Mouse (Mus musculus): ENCODE measurements around the gene Rmnd1.
"Not testable (repeated sequence)": the region's sequence is repeated elsewhere in the genome, so short reads cannot be mapped to it uniquely, and the experiment has no call there.

Gene Rmnd1

GRCm38 (mm10) chr10:4432123-4432931 is at the start of gene Rmnd1, which contains the start of gene Armt1:
Gene Rmnd1, minus strand, starts transcription at chr10:4432388.
Gene Armt1, plus strand, starts transcription at chr10:4432467.
- peak; percentile 95 for DNase-seq

- no peak for DNase-seq
Measured at GRCm38 (mm10) chr10:4481695-4482094, 49.5 kb upstream of the Rmnd1 start.

- DNase-seq, result no peak
Measured at GRCm38 (mm10) chr10:4480929-4481328, 48.7 kb upstream of the Rmnd1 start.

GRCm38 (mm10) chr10:4476604-4477003 is 44.4 kb upstream of the Rmnd1 start:
- DNase-seq, result no peak

- no peak for DNase-seq
Measured at GRCm38 (mm10) chr10:4475431-4475830, 43.2 kb upstream of the Rmnd1 start.

GRCm38 (mm10) chr10:4473591-4473993 is 41.4 kb upstream of the Rmnd1 start:
- DNase-seq, result no peak

GRCm38 (mm10) chr10:4469406-4469805 is 37.2 kb upstream of the Rmnd1 start:
- DNase-seq, result no peak

- DNase-seq, result no peak
Measured at GRCm38 (mm10) chr10:4465799-4466198, 33.6 kb upstream of the Rmnd1 start.

GRCm38 (mm10) chr10:4460201-4460600 is 28.0 kb upstream of the Rmnd1 start:
- no peak for DNase-seq

- no peak for DNase-seq
Measured at GRCm38 (mm10) chr10:4456409-4456808, 24.2 kb upstream of the Rmnd1 start.

- DNase-seq, result no peak
Measured at GRCm38 (mm10) chr10:4435416-4435815, 3.2 kb upstream of the Rmnd1 start.

GRCm38 (mm10) chr10:4433871-4434270 is 1.7 kb upstream of the Rmnd1 start:
- DNase-seq, result not testable (repeated sequence)

GRCm38 (mm10) chr10:4432996-4433755 is 988 bp upstream of the Rmnd1 start:
- no peak for DNase-seq

- no peak for DNase-seq
Measured at GRCm38 (mm10) chr10:4431746-4432122, 454 bp downstream of the Rmnd1 start.

GRCm38 (mm10) chr10:4430826-4431225 is 1.4 kb downstream of the Rmnd1 start:
- no peak for DNase-seq

- no peak for DNase-seq
Measured at GRCm38 (mm10) chr10:4430399-4430798, 1.8 kb downstream of the Rmnd1 start.

GRCm38 (mm10) chr10:4425245-4425644 is 6.9 kb downstream of the Rmnd1 start:
- DNase-seq, result no peak

GRCm38 (mm10) chr10:4407191-4407590 is 25.0 kb downstream of the Rmnd1 start:
- DNase-seq, result no peak

GRCm38 (mm10) chr10:4405511-4405910 is 26.7 kb downstream of the Rmnd1 start:
- no peak for DNase-seq

- peak; percentile 20 for DNase-seq
Measured at GRCm38 (mm10) chr10:4404895-4405491, 27.2 kb downstream of the Rmnd1 start.

- DNase-seq, result no peak
Measured at GRCm38 (mm10) chr10:4398058-4398457, 34.1 kb downstream of the Rmnd1 start.

GRCm38 (mm10) chr10:4395321-4395720 is 36.9 kb downstream of the Rmnd1 start:
- no peak for DNase-seq

- DNase-seq, result no peak
Measured at GRCm38 (mm10) chr10:4391851-4392250, 40.3 kb downstream of the Rmnd1 start.

GRCm38 (mm10) chr10:4391076-4391475 is 41.1 kb downstream of the Rmnd1 start:
- no peak for DNase-seq

All from right cerebral cortex, postnatal 25 days (tissue).